Mouse (Mus musculus) monocyte, adult 2 months (primary cell): ENCODE data around the gene Mepce.
"Not testable (repeated sequence)": the region's sequence is repeated elsewhere in the genome, so short reads cannot be mapped to it uniquely, and the experiment has no call there.

Experiments
- DNase-seq, 2 experiments: peaks; one replicate each; pipeline ENCODE4 v3.0.0; 2022; ENCODE audit warnings: low spot score in 2 of 2, low read depth in 1 of 2

The Mepce gene

DNA sequence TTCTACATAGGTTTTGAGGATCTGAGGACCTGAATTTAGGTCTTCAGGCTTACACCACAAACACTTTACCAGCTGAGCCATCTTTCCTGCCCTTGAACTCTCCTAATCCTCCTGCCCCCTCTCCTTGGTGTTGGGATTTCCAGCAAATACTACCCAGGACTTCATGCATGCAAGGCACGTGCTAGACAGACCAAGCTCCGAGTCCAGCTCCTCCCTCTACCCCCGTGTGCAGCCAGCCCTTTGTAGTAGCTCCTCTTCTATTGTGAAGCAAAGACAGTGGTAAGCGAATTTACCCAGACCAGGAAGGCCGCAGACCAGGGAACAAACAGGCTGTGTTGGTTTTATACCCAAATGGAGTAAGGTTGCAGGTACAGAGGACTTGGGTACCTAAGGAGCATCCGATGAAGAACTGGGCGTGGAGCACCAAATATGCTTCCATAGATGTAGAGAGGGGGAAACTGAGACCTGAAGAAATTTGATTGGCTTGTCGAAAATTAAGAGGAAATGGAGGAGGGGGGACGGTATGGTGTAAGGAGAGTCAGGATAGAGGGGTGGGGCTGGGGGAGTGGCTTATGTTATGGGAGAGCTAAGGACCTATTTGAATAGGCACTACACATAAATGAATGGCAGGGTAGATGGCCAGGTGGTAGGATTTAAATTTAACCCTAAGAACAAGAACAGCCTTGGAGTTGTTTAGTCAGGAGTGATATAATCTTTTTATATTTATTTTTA is 22.7 kb downstream of the Mepce start:
- DNase-seq = no peak

DNA sequence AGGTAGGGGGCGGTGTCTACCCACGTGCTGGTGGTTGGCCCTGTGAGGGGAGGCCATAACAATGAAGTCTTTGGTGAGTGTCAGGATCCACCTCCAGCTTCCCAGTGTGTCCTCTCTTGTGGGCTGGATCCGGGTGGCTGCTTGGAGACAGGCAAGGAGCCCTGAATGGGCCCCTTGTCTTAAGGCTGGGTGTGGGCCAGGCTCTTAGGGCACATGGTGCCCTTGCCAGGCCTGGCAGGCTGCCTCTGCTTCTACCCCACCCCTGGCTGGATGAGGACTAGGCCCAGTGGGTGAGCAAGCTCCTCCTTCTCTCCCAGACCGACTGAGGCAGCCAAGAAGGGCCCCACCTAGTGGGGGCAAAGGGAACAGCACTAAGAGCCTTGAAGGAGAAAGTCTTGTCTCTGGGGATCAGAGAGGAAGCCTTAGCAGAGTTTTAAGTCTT is 27.5 kb downstream of the Mepce start:
- DNase-seq = peak in 1 of 2 experiments; percentile 63

DNA sequence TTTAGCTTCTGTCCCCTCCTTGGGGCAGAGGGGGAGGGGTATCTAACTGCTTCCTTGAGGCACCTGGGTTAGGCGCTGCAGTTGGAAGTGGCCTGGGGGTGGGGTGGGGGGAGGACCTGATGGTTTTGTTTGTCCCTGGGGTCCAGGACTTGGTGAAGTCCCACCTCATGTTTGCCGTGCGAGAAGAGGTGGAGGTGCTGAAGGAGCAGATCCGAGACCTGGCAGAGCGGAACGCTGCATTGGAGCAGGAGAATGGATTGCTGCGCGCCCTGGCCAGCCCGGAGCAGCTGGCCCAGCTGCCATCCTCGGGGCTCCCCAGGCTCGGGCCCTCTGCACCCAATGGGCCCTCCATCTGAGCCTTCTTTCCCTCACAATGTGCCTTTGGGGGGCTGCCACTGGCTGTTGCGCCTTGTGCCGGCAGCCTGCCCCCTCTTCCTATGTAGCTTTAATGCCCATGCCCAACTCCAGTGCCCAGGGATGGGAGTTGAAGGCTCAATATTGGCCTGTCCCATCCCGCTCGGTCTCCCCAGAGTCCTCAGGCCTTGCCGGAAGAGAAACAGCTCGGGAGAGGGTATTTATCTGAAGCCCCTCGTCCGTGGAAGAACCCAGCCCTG is 28.4 kb downstream of the Mepce start:
- DNase-seq = no peak

DNA sequence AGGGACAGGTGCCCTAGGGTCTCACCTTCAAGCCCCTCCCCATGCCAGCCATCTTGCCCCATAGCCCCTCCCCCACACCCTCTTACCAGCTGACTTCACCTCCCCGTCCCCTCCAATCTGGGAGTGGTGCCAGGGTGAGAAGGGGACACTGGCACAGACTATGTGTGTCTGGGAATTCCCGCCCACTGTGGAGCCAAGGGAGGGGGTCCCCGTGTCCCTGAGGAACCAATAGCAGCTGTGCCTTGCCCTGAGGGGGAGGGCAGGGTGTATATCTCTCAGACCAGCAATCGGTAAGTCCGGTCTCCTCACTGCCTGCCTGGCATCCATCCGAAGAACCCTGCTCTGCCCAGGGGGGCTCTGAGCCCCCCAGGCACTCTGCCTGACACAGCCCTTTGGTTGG is 29.6 kb downstream of the Mepce start:
- DNase-seq = no peak

DNA sequence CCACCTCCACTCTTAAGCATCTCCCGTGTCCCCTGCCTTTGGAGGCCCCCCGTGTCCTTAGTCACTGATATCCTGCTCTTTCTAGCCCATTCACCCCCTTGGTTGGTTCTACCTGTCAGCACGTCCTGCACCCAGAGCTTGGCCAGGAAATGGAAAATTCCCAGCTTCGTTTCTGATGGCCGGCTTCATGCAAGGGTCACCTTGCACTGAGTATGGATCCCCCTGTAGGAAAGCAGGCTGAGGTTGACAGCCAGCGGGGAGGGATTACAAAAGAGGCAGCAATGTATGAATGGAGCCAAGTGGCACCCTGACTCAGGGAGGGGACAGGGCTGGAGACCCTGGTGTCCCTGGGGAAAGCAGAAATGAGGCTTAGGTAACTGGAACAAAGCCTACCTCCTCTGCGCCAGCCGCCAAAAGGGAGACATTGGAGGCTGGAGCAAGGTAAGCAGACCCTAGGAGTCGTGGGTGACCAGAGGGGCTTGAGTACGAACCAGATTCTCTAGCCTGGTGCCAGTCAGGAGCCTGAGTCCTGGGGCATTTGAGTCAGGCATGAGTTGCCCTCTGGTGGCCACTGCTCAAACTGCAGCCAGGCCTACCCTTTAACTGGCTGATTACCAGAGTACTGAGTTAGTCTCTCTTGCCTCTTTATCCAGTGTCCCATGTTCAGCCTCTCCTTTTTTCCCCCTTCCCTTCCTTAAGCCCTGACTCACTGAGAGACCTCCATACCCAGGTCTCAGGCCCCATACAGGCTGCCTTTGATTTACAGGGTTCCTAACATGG is 30.4 kb downstream of the Mepce start:
- DNase-seq = peak in 1 of 2 experiments; percentile 72

DNA sequence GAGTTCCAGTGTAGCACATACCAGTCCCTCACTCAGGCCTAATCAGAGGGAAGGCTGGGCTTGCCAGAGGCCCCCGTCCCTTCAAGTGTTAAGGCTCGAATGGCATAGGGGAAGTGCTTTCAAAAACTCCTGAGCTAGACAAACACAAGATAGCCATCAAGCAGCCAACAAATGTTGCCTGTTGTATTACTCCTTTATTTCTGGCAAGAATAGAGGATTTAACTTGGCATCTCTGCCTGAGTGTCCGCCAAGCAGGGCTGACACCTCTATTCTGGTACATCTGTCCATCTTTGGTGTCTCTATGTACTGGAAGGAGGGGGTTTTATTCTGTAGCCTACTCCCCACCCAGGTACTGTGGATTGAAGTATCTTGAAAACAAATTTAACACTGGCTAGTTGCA is 31.3 kb downstream of the Mepce start:
- no peak for DNase-seq

DNA sequence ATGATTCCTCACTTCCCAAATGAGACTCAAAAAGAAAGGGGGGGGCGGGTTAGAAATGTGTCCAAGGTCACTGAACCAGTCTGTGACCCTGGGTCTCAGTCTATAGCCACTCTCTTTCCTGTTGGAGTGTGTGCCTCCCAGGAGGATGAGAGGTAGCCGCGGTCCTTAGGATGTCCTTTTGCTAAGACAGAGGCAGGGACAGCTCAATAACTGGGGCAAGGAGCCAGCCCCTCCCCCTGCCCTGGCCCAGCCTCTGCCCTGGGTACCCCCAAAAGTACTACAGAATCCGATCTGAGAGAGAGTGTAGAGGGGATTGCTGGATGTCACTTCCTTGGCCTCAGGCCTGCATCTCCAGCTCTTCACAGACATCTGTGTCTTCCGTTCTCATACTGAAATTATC is 32.0 kb downstream of the Mepce start:
- no peak for DNase-seq

DNA sequence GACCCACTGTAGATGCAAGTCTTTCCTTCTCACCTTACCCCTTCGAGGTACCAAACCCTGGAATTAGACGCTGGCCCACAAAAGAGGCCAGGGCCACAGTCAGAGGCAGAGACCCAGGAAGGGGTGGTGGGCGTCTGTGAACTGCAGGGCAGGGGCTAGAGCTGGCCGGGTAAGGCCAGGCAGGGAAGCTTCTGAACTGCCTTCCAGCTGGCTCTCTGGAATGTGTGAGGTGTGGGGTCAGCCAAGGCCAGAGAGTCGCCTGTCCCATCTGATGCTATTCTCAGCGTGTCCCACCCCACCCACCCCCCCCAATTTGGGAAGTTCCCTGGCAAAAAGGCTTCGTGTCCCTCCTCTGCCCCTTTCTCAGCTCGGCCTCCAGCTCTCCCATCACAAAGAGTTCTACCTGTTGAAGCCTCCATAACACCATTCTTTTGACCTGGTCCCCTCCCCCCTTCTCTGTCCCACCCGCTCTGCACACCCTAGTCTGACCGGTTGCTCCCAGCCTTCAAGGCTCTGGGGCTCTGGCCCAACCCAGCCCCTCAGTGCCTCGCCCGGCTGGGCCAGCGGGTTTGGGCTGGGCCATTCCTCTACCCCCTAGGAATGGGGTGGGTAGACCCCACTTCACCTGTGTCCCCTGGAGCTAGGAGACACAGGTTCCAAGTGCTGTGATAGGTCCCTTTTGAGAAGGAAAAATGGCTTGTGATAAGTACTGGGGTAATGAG is 34.2 kb downstream of the Mepce start:
- DNase-seq = no peak

DNA sequence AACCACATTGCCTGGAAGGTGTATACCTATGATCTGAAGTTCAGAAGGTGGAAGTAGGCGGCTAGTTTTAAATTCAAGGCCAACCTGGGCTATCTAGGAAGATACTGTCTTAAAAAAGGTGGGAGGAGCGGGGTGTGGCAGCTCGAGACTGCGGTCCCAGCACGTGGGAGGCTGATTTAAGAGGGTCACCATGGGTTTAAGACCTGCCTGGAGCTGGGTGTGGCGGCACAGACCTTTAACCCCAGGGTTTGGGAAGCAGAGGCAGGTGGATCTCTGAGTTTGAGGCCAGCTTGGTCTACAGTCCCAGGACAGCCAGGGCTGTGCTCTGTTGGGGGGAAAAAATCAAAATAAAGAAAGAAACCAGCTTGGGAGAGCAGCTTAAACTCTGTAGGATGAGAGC is 35.5 kb downstream of the Mepce start:
- no peak for DNase-seq

DNA sequence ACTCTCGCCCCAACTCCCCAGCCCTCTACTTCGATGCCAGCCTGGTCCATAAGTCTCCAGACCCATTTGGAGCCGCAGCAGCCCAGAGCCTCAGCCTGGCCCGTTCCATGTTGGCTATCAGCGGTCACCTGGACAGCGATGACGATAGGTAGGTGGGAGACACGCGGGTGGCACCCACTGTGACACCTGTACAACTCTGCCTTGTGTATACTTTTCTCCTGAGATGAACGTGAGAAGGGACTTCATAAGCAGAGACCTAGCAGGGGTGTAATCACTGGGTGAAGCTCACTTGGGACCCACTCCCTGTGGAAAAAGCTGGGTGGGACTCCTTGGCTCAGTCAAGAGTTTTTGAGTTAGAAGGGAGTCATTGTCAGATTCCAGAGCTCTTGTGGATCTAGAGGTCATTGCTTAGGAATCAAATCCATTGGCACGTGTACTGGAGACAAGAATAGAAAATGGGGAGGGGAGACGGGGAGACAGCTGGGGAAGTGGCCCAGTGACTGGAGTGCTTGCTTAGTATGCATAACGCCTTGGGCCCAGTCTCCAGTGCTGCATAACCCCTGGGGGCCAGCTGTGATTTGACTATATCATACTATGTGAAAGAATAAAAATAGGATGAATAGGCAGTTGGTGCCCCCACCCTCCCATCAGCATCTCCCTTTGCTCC is 36.1 kb downstream of the Mepce start:
- DNase-seq = no peak

DNA sequence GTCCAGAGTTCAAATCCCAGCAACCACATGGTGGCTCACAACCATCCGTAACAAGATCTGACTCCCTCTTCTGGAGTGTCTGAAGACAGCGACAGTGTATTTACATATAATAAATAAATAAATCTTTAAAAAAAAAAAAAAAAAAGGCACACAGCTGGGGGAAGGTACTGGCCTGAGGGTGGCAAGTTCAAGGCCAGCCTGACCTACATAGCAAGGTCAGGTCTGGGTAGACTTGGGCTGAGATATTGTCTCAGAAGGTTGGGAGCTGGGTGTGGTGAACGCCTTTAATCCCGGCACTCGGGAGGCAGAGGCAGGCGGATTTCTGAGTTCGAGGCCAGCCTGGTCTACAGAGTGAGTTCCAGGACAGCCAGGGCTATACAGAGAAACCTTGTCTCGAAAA is 37.2 kb downstream of the Mepce start:
- DNase-seq = not testable (repeated sequence)

DNA sequence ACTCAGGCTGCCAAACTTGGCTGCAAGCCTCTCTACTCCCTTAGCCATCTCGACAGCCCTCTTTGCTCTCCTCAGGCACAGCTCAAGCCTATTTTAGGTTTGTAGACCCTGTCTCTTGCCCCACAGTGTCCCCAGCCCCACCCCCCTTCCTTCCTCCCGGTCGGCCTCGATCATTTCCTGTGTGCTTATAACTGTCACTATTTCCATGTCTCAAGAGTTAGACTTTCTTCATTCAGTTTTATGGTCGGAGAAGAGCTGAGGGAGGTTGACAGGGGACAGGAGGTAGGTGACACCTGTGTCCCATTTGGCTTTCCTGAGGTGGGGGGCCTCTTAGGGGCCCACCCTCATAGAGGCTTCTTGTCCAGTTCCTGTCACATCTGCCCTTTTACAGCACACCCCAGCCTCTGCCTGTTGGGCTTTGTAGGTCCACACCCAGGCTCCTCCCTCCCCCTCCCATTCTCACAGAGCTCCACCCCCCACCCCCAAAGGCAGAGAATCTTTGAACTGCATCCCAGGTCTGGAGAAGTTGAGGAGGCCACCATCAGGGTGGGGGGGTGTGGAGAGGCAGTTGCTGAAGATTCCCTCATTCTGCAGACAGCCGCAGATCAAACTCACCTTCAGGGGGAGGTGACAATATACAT is 38.1 kb downstream of the Mepce start:
- DNase-seq = no peak

DNA sequence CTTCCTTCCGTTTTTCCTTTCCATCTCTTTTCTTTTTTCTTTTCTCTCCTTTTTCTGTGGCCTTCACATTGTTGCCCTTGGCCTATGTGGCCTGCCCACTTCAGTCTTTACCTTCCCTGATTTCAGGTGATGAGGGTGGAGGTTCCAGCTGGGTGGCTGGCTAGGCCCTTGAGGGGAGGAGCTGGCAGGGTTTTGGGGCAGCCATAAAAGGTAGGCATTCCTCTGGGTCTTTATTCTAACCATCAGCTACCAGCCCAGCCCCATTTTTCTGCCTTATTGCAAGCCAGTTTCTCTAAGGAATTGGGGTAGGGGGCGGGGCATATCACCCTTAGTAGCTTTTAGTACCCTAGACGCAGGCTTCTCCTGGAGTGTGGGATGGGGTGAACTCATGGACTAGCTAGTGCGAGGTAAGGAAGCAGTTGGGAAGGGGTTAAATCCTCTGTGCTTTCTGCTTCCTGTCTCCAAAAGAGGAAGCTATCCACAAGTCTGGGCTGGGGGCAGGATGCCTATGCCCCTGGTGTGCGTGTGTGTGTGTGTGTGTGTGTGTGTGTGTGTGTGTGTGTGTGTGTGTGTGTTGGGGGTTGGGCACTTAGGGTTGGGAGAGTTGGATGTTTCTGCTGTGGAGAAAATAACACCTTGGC is 39.2 kb downstream of the Mepce start:
- peak in 1 of 2 experiments; percentile 22 for DNase-seq

DNA sequence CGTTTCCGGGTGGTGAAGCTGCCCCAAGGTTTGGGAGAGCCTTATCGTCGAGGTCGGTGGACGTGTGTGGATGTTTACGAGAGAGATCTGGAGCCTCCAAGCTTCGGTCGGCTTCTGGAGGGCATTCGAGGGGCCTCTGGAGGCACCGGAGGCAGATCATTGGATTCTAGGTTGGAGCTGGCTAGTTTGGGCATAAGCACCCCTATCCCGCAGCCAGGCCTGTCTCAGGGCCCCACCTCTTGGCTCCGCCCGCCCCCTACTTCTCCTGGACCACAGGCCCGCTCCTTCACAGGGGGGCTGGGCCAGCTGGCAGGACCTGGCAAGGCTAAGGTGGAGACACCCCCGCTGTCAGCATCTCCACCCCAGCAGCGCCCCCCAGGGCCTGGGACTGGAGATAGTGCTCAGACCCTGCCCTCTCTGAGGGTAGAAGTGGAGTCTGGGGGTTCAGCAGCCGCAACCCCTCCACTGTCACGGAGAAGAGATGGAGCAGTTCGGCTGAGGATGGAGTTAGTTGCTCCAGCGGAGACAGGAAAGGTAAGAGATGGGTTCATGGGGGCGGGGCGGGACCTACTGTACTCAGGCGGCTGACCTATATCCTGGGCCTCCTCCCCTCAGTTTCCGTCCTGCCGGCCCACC is 40.0 kb downstream of the Mepce start:
- DNase-seq = no peak

DNA sequence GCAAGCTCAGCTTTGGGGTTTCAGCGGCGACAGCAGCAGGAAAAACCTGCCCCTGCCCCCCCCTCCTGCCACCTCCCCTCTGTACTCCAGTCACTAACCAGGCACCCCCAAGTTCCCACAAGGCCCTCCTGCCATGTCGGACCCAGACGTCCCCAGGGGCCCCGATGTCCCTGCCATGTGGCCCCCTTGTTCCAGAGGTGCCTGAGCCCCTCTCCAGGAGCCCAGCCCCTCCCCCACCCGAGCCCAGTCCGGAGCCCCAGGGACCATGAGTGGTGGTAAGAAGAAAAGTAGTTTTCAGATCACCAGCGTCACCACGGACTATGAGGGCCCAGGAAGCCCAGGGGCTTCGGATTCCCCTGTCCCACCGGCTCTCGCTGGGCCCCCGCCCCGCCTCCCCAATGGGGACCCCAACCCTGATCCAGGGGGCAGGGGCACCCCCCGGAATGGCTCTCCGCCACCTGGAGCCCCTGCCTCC is 40.6 kb downstream of the Mepce start:
- DNase-seq = no peak

DNA sequence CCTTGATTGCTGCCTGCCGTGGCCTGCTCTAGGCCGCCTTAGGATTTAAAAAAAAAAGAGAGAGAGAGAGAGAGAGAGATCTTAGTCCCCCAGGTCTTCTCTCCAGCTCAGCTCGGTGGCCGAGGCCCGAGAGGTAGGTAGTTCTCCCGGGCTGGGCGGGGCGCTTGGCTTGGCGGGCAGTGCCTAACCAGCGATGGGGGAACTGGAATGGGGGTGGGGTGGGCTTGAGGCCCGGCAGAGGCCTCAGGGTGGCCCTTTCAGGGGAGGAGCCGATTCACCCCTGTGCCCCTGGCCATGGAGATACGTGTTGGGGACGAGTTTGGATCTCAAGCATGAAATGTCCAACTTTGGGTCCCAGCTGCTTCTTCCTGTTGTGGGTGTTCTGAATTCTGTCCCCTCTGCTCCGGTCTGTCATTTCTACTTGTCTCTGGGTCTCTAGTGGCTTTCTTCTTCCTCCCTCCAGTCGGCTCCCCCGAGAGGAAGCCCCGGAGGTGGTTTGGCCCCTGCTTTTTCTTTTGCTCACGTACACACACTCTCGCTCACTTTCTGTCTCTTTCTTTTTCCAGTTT is 41.1 kb downstream of the Mepce start:
- DNase-seq = no peak

DNA sequence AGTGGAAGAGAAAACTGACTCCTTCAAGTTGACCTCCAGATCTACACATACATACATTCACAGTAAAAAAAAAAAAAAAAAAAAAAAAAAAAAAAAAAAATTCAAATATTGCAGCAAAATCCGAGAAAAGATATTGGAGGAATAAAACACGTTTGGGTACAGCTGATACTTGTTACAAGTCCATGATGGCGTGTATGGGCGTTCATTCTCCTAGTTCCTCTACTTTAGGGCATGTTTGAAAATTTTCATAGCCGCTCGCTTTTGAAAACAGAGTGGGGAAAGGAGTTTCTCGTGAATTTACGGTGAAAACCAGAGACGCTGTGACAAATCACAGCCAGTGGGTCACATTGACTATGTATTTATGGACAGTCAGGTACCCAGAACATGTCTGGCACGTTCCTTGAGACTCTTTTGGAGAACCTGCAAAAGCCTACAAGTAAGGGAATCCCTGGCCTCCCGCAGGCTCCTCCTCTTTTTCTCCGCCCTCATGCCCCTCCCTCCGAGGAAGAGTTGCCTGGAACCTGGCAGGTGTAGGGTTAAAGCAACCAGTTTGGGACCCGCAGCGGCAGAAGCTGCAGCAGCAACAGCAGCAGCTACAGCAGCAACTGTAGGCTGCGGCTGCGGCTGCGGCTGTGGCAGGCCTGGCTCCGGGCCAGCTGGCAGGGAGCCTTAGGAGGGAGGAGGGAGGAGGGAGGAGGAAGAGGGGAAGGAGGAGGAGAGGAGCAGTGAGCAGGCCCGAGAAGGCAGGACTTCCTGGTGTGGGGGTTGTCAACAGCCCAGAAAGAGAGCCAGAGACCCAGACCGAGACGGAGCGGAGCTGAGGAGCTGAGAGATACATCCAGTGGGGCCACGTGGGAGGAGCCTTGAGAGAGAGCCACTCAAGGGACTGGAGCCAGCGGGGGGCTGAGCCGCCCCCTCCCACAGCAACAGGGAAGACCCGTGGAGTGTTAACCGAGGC is 42.0 kb downstream of the Mepce start, which contains the start of gene Tsc22d4:
Gene Tsc22d4, plus strand, starts transcription at position 517 of the 958 bp plus-strand sequence.
- peak; percentile 58 to 77 for DNase-seq

DNA sequence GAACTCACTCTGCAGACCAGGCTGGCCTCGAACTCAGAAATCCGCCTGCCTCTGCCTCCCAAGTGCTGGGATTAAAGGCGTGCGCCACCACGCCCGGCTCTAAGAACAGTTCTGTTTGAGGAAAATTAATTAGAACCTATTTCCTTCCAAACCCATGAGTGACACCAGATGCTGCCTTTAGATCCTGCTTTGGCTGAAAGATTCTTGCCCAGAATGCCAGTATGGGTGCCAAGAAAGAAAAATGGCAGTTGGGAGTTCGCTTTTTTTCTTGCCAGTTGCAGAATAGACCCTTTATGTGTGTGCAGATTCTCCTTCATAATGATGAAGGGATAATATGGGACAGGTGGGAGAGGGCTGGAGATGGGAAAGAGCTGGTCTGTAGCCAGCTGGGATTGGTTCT is 43.3 kb downstream of the Mepce start:
- DNase-seq = no peak
